Mouse (Mus musculus): Measurements from ENCODE around the gene Fut1.

Gene Fut1

DNA sequence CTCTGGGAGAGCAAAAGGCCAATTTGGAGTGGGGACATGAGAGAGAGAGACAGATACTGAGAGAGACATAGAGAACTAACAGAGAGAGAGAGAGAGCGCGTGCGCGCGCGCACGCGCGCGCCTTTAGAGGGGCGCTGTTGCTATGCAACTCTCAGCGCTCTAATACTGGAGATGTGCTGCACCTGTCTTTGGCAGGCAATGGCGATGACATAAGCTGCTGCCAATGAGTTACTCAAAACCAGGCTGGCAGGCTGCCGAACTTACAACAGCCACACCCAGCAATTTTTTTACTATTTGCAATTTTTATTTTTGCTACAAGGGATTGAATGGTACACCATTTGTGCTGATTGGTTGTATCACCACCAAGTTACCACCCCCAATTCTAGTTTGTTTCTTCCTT, 50.7 kb downstream of the Fut1 start:
- DNase-seq (ENCODE audit: low spot score in 2 of 2): no peak

DNA sequence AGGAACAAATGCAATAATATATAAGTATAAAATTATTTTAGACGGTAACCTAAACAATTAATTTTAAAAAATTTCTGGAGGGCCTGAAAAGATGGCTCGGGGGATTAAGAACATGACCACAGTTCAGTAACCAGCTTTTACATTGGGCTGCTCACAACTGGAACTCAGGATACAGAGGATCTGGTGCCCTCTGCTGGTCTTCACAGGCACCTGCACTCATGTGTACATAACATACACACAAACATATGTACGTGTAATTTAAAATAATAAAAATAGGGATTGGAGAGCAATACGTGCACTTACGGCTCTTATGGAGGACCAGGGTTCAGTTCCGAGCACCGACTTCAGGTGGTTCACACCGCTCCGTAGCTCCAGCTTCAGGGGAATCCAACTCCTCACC, 51.8 kb downstream of the Fut1 start:
- no peak for DNase-seq (ENCODE audit: low spot score in 2 of 2)

Measured in right cerebral cortex, postnatal 36 days (tissue).